Mouse (Mus musculus) mouse trophoblast stem cell (cell line): Measurements from ENCODE around the gene Tssc4.

Experiments used
- in situ Hi-C, 2 experiments: fragments of 300-500 bp; cut with MseI, MboI; formaldehyde crosslinking; loops; 2 replicates in 1 of 2; 3 replicates in 1 of 2; pipeline ENCODE4 v1.15.1; 2025

Tssc4 gene

DNA sequence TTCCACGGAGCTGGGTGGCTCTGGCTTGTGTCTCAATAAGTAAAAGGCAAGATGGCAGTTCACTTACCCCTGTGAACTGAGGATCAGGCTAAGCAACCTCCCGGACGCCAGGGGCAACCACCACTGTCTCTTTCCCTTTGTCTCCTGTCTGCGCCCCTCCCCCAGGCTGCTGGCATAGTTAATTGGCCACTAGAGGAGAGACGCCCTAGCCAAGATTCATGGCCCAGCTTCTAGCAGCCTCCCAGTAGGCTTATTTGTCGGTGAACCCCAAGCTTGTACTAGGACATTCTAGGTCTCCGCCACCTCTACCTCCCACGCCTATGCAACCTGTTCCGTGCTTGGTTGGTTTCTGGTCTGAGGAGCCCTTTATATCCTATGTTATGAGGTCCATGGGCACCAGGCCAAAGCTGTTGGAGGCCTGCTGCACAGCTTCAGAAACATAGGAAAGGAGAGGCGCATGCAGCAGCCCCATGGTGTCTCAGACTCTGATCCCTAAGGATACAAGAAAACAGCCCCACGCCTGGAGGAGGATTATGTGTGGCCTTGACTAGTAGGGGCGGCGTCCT is 650 bp upstream of the Tssc4 start:
- in situ Hi-C loops: no loop called here

DNA sequence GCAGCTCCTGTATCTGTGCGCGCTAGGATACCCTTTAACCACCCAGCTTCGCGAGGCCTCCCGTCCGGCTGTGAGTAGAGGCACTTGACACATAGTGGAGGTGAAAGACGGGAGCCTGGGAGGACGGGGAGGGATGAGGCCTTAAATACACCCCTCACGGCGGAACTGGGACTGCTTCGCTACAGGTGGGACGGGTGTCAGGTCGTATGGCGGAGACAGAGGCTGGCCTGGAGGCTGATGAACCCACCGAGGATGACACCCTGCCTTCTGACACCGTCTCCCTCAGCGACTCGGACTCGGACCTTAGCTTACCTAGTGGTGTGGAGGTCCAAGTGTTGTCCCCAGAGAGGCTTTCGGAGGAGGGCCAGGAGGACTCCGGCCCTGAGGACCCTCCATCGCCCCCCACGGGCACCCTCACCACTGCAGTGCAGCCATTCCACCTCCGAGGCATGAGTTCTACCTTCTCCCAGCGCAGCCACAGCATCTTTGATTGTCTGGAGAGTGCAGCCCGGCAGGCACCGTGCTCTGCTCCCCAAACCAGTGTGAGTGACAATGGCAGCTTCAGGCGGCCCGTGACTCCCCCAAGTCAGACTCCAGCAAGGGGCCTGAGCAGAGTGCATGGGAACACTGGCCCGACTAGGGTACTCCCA is 827 bp downstream of the Tssc4 start:
- in situ Hi-C loops: no loop called here

DNA sequence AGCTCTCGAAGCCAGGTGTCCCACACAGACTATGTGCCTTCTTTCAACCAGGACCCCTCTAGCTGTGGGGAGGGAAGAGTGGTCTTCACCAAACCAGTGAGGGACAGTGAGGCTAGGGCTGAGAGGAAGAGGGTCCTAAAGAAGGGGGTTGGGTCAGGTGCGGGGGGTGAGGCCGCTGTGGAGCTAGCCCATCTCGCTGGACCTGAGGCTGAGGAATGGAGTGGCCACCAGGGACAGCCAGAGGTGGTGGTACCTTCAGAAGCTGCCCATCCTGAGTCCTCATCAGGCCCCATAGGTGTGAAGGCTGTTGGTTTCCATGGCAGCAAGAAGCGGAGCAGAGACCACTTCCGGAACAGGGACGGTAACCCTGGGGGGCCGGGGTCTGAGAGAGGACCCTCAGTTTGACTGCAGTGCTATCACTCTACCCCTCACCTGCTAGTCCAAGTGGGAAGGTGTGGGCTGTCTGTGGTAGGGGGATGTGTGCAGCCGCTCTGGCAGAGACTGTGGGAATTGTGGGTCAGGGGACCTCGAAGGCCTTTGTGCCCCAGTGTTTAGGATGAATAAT is 1.5 kb downstream of the Tssc4 start:
- in situ Hi-C loops: no loop called here

- in situ Hi-C loops: no loop called here
These were observed 3.6 kb downstream of the Tssc4 start for GRCm38 (mm10) chr7:143072605-143073004.

DNA sequence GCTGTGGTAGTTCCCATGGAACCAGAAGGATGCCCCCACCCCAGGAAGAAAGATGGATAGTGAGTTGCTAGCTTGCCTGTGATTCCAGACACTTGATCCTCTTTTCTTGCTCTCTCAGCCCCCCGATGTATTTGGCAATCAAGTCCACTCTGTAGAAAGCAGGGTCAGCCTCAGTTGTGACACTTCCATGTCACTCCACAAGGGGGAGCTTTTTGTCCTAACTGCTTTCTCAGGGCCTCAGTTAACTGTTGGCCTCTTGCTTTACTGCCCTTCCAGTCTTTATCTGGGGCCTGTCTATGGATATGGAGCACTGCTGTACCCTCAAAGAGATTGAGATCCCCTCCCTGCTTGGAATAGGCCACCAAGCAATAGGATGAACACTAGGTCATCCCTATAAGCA is 4.0 kb downstream of the Tssc4 start:
- in situ Hi-C loops: no loop called here

GRCm38 (mm10) chr7:143075394-143075793 is 6.3 kb downstream of the Tssc4 start:
- in situ Hi-C loops: no loop called here

GRCm38 (mm10) chr7:143077351-143077750 is 8.3 kb downstream of the Tssc4 start:
- in situ Hi-C loops: no loop called here

- in situ Hi-C loops: loop anchor here in 1 of 2 experiments (10.0 kb wide), 1 partner anchor 187 kb away; no protein-coding TSS in a partner anchor
These were observed 13.0 kb downstream of the Tssc4 start for GRCm38 (mm10) chr7:143082024-143082423.

DNA sequence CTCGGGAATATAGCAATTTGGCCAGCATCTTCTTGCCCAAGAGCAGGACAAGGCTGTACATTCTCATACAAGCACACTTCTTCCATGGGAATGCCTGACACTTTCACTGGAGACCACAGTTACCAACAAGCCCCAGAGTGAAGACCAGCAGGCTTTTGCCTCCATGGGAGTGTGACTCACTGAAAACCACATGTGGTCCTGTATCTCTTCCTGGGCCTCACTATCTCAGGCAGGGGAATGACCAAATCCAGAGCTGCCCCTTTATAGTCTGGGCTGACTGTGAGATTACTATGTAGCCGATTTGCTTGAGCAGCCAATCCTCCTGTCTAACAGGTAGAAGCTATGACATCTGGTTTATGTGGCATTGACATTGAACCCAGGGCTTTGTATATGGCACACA is 14.7 kb downstream of the Tssc4 start:
- in situ Hi-C loops: loop anchor here in 1 of 2 experiments (10.0 kb wide), 1 partner anchor 189 kb away; no protein-coding TSS in a partner anchor

DNA sequence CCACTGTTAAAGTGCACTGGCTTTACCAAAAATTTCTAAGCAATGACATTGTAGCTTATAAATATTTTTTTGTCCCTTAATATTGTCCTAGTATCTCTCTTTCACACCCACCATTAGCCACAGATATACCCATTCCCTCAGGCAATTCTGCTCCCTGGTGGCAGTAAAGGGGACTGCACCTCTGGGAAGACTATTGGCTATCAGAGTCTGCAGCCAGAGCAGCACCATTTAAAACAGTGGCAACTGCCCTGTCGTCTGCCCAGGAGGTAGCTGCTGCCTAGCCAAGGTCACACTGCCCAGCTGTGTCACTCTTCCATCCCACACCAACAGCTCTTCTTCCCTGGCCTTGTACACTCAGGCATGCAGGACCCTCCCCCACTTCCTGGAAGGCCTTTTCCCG is 17.3 kb downstream of the Tssc4 start:
- in situ Hi-C loops: loop anchor here in 1 of 2 experiments (10.0 kb wide), 1 partner anchor 192 kb away; no protein-coding TSS in a partner anchor

DNA sequence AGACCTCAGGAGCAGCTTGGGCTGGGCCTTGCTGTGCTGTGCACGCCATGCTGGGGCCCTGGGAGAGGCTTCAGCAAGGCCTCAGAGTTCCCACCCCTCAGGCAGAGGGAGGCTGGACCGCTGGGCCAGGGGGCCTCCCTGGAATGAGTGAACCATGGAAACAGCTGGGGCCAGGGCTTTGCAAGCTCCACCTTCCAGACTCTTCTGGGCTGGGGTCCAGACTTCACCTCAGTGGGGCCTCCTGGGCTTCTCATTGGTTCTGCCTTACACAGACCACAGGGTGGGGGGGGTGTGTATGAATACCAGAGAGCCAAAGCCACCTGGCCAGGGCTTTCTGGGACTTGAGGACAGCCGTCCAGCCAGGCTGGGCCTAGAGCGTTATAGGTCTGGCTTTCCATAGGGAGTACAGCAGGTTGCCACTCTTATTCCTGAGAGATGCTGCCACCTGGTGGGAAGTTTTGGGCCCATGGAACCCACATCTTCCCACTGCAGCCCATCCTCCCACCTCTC is 18.1 kb downstream of the Tssc4 start:
- in situ Hi-C loops: loop anchor here in 1 of 2 experiments (10.0 kb wide), 1 partner anchor 192 kb away; no protein-coding TSS in a partner anchor

- in situ Hi-C loops: no loop called here
These were observed 24.8 kb downstream of the Tssc4 start for GRCm38 (mm10) chr7:143093847-143094246.

DNA sequence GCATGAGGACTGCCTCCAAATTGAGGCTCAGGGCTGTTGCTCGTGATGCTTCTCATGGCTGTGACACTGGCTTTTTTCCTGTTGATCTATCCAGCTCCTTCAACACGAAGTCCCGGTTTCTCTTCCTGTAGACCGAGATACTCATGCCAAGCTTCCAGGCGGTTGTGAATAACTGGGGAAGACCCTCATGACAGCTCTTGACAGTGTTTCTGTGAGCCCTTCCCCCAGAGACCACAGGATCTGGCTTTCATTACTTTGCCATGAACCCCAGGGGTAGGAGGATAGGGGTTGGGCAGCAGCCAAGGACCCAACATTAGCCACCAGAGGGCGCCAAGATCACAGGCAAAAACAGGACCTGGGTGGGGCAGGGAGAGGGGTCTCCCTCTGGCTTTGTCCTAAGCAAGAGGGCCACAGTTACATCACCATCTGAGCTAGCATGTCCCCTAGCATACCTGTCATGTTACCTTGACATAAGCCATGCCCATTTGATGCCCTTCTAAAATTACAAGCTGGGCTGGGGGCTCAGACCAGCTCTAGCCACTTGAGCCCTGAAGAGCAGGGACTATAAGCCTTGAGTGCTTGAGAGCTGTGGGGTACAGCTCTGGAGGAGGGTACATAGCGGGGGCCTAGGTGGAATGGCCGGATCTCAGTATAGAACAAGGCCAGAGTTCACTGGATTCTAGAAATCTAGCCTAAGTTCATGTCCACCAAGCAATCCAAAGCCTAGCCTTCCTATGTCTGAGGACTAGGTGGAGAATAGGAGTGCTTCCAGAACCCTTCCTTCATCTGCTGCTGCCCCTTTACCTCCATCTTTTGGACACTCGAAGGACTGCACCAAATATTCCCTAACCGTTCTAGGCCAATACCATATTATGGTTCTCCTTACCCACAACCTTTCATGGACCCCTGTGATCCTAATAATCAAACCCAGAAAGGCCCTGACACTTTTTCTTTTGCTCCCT is 25.8 kb downstream of the Tssc4 start, which contains the start of gene Trpm5:
TSS of gene Trpm5 (minus strand) at position 51 of the 962 bp plus-strand sequence.
- in situ Hi-C loops: no loop called here

DNA sequence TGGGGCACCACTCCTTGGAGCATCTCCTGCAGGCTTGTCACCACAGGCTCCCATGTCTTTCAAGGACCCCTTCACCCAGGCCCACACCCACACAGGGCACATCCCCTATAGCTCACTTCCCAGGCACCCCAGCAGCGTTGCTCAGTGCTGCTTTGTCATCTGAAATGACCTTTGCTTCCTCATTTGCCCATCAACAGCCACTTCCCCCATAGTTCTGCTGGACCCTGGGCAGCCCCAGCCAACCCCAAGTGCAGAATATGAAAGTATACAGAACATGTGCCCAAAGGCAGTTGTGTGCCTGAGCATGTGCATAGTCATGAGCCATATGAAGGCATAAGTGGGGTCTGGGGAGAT is 26.5 kb downstream of the Tssc4 start:
- in situ Hi-C loops: no loop called here

GRCm38 (mm10) chr7:143100759-143101158 is 31.7 kb downstream of the Tssc4 start:
- in situ Hi-C loops: no loop called here

DNA sequence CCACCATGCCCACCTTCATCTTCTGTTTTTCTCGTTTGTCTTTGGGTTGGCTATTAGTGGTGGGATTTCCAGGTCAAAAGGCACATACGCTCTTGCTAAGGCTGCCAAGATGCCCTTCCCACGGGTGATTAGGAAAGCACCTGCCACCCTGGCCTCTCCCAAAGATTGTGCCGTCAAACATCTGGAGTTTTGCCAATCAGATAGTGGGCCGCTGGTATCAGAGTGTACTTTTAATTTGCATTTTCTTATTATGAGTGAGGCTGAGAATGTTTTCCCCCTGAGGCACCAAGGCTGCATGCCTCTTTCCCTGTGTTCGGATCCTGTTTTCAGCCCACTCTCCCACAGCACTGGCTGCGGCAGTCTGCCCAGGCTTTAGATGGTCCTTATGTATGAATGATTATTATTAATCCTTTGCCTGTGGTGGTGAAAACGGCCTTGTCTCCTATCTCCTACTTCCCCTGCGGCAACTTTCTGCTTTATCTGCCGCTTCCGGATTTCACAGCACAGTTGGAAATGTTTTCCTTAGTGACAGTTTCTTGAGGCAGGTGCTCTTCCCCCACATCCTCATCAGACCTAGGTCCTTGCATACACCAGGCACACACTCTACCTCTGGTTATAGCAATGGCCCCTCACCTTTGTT is 36.3 kb downstream of the Tssc4 start:
- in situ Hi-C loops: no loop called here

- in situ Hi-C loops: no loop called here
These were observed 37.0 kb downstream of the Tssc4 start, which contains the start of gene Kcnq1 for GRCm38 (mm10) chr7:143106062-143106461. Gene Kcnq1, plus strand, starts transcription at chr7:143106362.

DNA sequence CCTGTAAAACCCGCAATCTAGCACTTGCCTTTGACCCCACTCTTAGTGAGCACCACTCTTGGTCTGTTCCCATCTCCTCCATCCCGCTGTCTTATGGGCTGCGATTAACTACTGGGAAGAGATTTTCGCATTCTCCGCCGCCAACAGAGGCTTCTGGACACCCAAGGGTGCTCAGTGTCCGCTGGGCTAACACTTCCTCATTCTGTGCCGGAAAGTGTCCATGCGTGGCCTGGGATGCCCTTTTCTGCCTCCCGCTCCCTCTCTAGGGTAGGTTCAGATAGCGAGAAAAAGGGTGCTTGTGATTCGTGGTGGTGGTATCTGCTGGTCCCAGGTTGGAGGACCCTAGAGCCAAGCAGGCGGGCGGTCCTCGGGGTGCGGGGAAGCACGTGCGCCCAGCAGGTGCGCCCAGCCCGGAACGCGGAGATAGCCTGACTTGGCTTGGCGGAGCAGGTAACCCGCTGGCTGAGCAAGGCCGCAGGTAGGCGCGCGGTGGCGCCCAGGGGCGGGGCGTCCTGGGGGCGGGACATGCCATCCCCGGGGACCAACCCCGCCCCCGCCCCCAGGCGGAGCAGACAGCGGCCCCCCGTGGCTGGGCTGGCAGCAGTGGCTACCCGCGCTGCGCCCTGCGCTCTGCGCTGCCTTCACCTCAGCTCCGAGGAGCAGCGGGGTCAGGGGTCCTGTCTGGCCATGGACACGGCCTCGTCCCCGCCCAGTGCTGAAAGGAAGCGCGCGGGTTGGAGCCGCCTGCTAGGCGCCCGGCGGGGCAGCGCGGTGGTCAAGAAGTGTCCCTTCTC is 37.8 kb downstream of the Tssc4 start:
- in situ Hi-C loops: no loop called here

DNA sequence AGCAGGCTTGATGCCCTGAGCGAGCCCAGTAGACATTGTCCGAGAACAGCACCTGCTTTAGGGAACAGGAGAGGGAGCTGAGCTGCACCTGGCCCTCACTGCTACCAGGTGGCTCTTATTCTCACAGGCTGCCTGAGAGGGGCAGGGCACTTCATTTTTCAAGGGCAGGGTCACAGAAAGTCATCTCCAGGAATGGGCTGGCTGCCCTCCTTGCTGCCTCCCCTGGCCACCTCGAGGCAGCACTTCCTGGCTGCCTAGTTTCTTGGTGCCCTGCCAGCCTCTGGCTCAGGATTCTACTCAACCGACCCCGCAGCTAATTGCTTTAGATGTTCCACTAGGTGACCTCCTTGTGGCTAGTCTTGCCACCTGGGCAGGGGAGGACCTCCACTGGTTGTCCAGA is 39.2 kb downstream of the Tssc4 start:
- in situ Hi-C loops: no loop called here

GRCm38 (mm10) chr7:143108996-143109660 is 40.1 kb downstream of the Tssc4 start:
- in situ Hi-C loops: no loop called here
